Comparison of ENCODE assay signal across 19 mouse cellular contexts in the genomic region with DNA sequence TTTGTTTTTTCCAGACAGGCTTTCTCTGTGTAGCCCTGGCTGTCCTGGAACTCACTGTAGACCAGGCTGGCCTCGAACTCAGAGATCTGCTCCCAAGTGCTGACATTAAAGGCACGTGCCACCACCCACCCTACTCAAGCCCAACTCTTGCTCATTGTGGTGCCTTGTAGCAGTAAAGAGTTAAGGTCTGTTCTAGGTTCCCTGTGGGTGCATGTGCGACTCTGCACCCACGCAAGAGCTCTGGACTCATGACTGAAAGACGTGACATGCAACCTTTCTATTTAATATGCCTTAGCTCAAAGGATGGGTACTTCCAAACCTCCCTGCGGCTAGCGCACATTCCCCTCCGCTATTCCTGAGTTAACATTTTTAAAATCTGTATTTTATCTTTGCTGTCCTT.
DNase-seq lines count a peak whose midpoint lies in the region; ATAC-seq lines count a peak whose summit lies in the region.
"Had no signal": no experiment of that assay in that cellular context is flagged by ENCODE, and none has a peak within 500 bp of the region (broad histone marks: within the 10 kb centered on the region; RNA-seq: fewer than 3 reads in every experiment).

No protein-coding gene starts in this region.

- ATAC-seq in heart, embryonic 11.5 days (replicated peaks; ENCODE audit: insufficient number of reproducible peaks, low FRiP score, low TSS enrichment): no peak
- ATAC-seq in midbrain, embryonic 11.5 days (ENCODE audit: low FRiP score): no peak
- ATAC-seq in midbrain, embryonic 16.5 days: no peak
- ATAC-seq: activated CD4-positive, CD25-positive, alpha-beta regulatory T cell, adult 4 months; CD4-positive, CD25-positive, alpha-beta regulatory T cell, adult 4 months; Patski had no signal

- no peak overlapping the region for H3K9ac ChIP-seq in heart, embryonic 11.5 days (ENCODE audit: low read depth, low read length)
- H3K9ac ChIP-seq in midbrain, embryonic 11.5 days (ENCODE audit: low read length): no peak overlapping the region
- H3K9ac ChIP-seq in midbrain, embryonic 16.5 days (ENCODE audit: low read depth, low read length): no peak overlapping the region

- no peaks in the 10 kb centered on the region for H3K9me3 ChIP-seq in heart, embryonic 11.5 days (replicated peaks; ENCODE audit: control insufficient read depth, low read length)
- no peaks in the 10 kb centered on the region for H3K9me3 ChIP-seq in midbrain, embryonic 11.5 days (ENCODE audit: control insufficient read depth, low read length)
- no peaks in the 10 kb centered on the region for H3K9me3 ChIP-seq in midbrain, embryonic 16.5 days (replicated peaks; ENCODE audit: control insufficient read depth, low read length, poor library complexity, severe bottlenecking)
- H3K9me3 ChIP-seq: G1E had no signal

- H3K4me1 ChIP-seq in heart, embryonic 11.5 days (ENCODE audit: control insufficient read depth, insufficient read depth, low read length): no peaks in the 10 kb centered on the region
- no peaks in the 10 kb centered on the region for H3K4me1 ChIP-seq in midbrain, embryonic 11.5 days (ENCODE audit: control insufficient read depth, insufficient read depth, low read length)
- no peaks in the 10 kb centered on the region for H3K4me1 ChIP-seq in midbrain, embryonic 16.5 days (ENCODE audit: control insufficient read depth, insufficient read depth, low read length)

- H3K4me3 ChIP-seq in heart, embryonic 11.5 days (ENCODE audit: low read depth, low read length): no peak overlapping the region
- H3K4me3 ChIP-seq in midbrain, embryonic 11.5 days (ENCODE audit: low read depth, low read length): no peak overlapping the region
- H3K4me3 ChIP-seq in midbrain, embryonic 16.5 days (ENCODE audit: low read depth, low read length): no peak overlapping the region

- H3K36me3 ChIP-seq in heart, embryonic 11.5 days (ENCODE audit: control insufficient read depth, insufficient read depth, low read length): no peaks in the 10 kb centered on the region
- no peaks in the 10 kb centered on the region for H3K36me3 ChIP-seq in midbrain, embryonic 11.5 days (ENCODE audit: control insufficient read depth, insufficient read depth, low read length)
- H3K36me3 ChIP-seq in midbrain, embryonic 16.5 days (ENCODE audit: control insufficient read depth, insufficient read depth, low read length): no peaks in the 10 kb centered on the region
- H3K36me3 ChIP-seq: G1E had no signal

- WGBS in heart, embryonic 11.5 days (ENCODE audit: insufficient replicate concordance): 89% methylated on average over 8 of the region's 8 CpGs
- 91% methylated on average over 8 of the region's 8 CpGs for WGBS in midbrain, embryonic 11.5 days
- 94% methylated on average over 8 of the region's 8 CpGs for WGBS in midbrain, embryonic 16.5 days

- H3K4me2 ChIP-seq in heart, embryonic 11.5 days: no peak overlapping the region
- H3K4me2 ChIP-seq in midbrain, embryonic 11.5 days: no peak overlapping the region
- no peak overlapping the region for H3K4me2 ChIP-seq in midbrain, embryonic 16.5 days (ENCODE audit: low read length)

- no peaks in the 10 kb centered on the region for H3K27me3 ChIP-seq in heart, embryonic 11.5 days (ENCODE audit: control insufficient read depth, insufficient read depth, low read length)
- H3K27me3 ChIP-seq in midbrain, embryonic 11.5 days (ENCODE audit: control insufficient read depth, insufficient read depth, low read length): no peaks in the 10 kb centered on the region
- H3K27me3 ChIP-seq in midbrain, embryonic 16.5 days (ENCODE audit: control insufficient read depth, insufficient read depth, low read depth, low read length): no peaks in the 10 kb centered on the region
- H3K27me3 ChIP-seq: CH12.LX, Patski had no signal

- H3K27ac ChIP-seq in heart, embryonic 11.5 days (ENCODE audit: low read depth, low read length): no peak overlapping the region
- no peak overlapping the region for H3K27ac ChIP-seq in midbrain, embryonic 11.5 days (ENCODE audit: low read depth, low read length)
- H3K27ac ChIP-seq in midbrain, embryonic 16.5 days (ENCODE audit: low read length): no peak overlapping the region

- DNase-seq in heart, adult 11 months: peak; percentile 78
- DNase-seq in midbrain, embryonic 11.5 days (ENCODE audit: low spot score, missing footprints): peak; percentile 54
- DNase-seq: adrenal gland, adult 2 months; adrenal gland, adult 8-10 months; adrenal gland, postnatal 10 days; adrenal gland, postnatal 14 days; adrenal gland, postnatal 25 days; adrenal gland, postnatal 36 days; B cell, adult 2 months; cerebellum, adult 11 months; cerebellum, adult 11-12 months; cerebellum, adult 18-20 months had no signal
